Mouse (Mus musculus) heart, adult 2 months (tissue): Measurements from ENCODE around the gene Serpina3b.

Source experiments
- CTCF ChIP-seq: fragments of 200-600 bp; IDR thresholded peaks from 2 replicates; pipeline ENCODE4 v1.8.1; 2022; ENCODE audit warnings: antibody characterized with exemption, mild to moderate bottlenecking, moderate library complexity
- EP300 ChIP-seq: fragments of 200-500 bp; IDR thresholded peaks from 2 replicates; pipeline ENCODE4 v1.6.1; 2011; ENCODE audit warnings: low read depth, low read length, control low read depth; ENCODE audit not compliant: insufficient read depth
- POLR2A ChIP-seq: fragments of 200-500 bp; IDR thresholded peaks from 2 replicates; pipeline ENCODE4 v1.6.1; 2011; ENCODE audit warnings: mild to moderate bottlenecking, low read depth, low read length, control low read depth; ENCODE audit not compliant: insufficient read depth

DNA sequence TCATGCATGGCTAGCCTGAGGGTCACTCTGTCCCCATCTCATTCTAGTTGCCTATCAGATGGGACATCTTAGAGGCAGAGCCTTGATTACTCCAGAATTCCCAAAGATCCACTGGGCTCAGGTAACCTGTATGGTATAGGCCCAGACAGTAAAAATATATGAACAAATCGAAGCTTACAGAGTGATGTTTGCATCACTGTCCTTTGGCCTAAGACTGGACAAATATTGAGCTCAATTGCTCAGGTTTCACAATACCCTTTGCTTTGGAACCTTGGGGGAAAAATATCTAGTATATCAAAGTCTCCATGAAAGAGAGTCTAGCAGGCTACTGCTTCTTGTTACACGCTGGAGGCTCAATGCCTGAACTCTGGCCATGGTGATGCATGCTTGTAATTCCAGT is 37.7 kb upstream of the Serpina3b start:
- TF ChIP-seq POLR2A, result no peak
- TF ChIP-seq CTCF, result no peak
- TF ChIP-seq EP300, result no peak
